Mouse (Mus musculus): ENCODE results near the gene Dand5. TPM values are rescaled to one million over a fixed set of nuclear protein-coding genes. Genes with fewer than 3 reads are reported as not detected.
A peak's percentile ranks its signal among the peaks of the same experiment; 100 is the strongest.

The Dand5 gene
- polyA plus RNA-seq, 1 experiment from 2014 or later = 5.1 TPM

- H3K4me1 ChIP-seq (replicated peaks) = peaks cover 79% of the 10 kb centered on the region
- peak overlapping the region; percentile 23 for H3K4me2 ChIP-seq
- no peak for ATAC-seq (ENCODE audit: insufficient number of reproducible peaks, insufficient read depth, low FRiP score, low TSS enrichment, low read depth)
- no peak overlapping the region for H3K27ac ChIP-seq
- H3K27me3 ChIP-seq = peaks cover 99% of the 10 kb centered on the region
- peak overlapping the region; percentile 9; the same call in 1 of the 2 replicates for H3K4me3 ChIP-seq (replicated peaks)
- no peaks in the 10 kb centered on the region for H3K9me3 ChIP-seq
- WGBS = 3% methylated on average over 13 of the region's 13 CpGs
- peaks cover 3% of the 10 kb centered on the region; the same call in 1 of the 2 replicates for H3K36me3 ChIP-seq
- H3K9ac ChIP-seq (replicated peaks) = 0 out of 2 replicates have a peak overlapping the region, but pooled peaks have one; percentile 18
Observed at GRCm38 (mm10) chr8:84780225-84780555, 42.4 kb downstream of the Dand5 start.

- 9% methylated on average over 19 of the region's 19 CpGs for WGBS
- Histone ChIP-seq H3K4me1 (replicated peaks) (peaks cover 79% of the 10 kb centered on the region), H3K27ac (no peak overlapping the region), H3K27me3 (peaks cover 98% of the 10 kb centered on the region), H3K36me3 (peaks cover 3% of the 10 kb centered on the region; the same call in 1 of the 2 replicates), H3K9ac (replicated peaks) (peak overlapping the region; percentile 18; the same call in 1 of the 2 replicates), H3K4me2 (peak overlapping the region; percentile 23), H3K9me3 (no peaks in the 10 kb centered on the region), H3K4me3 (replicated peaks) (peak overlapping the region; percentile 9; the same call in 1 of the 2 replicates)
- ATAC-seq (ENCODE audit: insufficient number of reproducible peaks, insufficient read depth, low FRiP score, low TSS enrichment, low read depth) = no peak
Observed at GRCm38 (mm10) chr8:84779519-84780224, 43.0 kb downstream of the Dand5 start.

GRCm38 (mm10) chr8:84778638-84779380, 43.8 kb downstream of the Dand5 start:
- WGBS = 9% methylated on average over 11 of the region's 11 CpGs
- Histone ChIP-seq H3K27ac (no peak overlapping the region), H3K4me3 (replicated peaks) (no peak overlapping the region), H3K36me3 (peaks cover 3% of the 10 kb centered on the region; the same call in 1 of the 2 replicates), H3K9ac (replicated peaks) (no peak overlapping the region), H3K4me1 (replicated peaks) (peaks cover 78% of the 10 kb centered on the region), H3K4me2 (no peak overlapping the region), H3K9me3 (no peaks in the 10 kb centered on the region), H3K27me3 (peaks cover 97% of the 10 kb centered on the region)
- ATAC-seq (ENCODE audit: insufficient number of reproducible peaks, insufficient read depth, low FRiP score, low TSS enrichment, low read depth) = no peak

- peaks cover 93% of the 10 kb centered on the region for H3K27me3 ChIP-seq
Observed at GRCm38 (mm10) chr8:84777899-84778637, 44.6 kb downstream of the Dand5 start.

GRCm38 (mm10) chr8:84776569-84776968, 46.1 kb downstream of the Dand5 start:
- H3K4me2 ChIP-seq = no peak overlapping the region
- H3K27me3 ChIP-seq = peaks cover 92% of the 10 kb centered on the region
- no peak for ATAC-seq (ENCODE audit: insufficient number of reproducible peaks, insufficient read depth, low FRiP score, low TSS enrichment, low read depth)
- peaks cover 79% of the 10 kb centered on the region for H3K4me1 ChIP-seq (replicated peaks)
- no peaks in the 10 kb centered on the region for H3K9me3 ChIP-seq
- WGBS = 0% methylated on average over 1 of the region's 1 CpGs
- H3K9ac ChIP-seq (replicated peaks) = no peak overlapping the region
- no peak overlapping the region for H3K4me3 ChIP-seq (replicated peaks)
- peaks cover 8% of the 10 kb centered on the region for H3K36me3 ChIP-seq
- H3K27ac ChIP-seq = no peak overlapping the region

More at GRCm38 (mm10) chr8:84777899-84778637, 44.6 kb downstream of the Dand5 start:
- Histone ChIP-seq H3K27ac (no peak overlapping the region), H3K4me2 (no peak overlapping the region), H3K4me3 (replicated peaks) (no peak overlapping the region), H3K9me3 (no peaks in the 10 kb centered on the region), H3K4me1 (replicated peaks) (peaks cover 78% of the 10 kb centered on the region), H3K9ac (replicated peaks) (no peak overlapping the region), H3K36me3 (peaks cover 3% of the 10 kb centered on the region; the same call in 1 of the 2 replicates)
- 23% methylated on average over 10 of the region's 10 CpGs for WGBS
- no peak for ATAC-seq (ENCODE audit: insufficient number of reproducible peaks, insufficient read depth, low FRiP score, low TSS enrichment, low read depth)

GRCm38 (mm10) chr8:84775621-84776113, 47.0 kb downstream of the Dand5 start:
- Histone ChIP-seq H3K9me3 (no peaks in the 10 kb centered on the region), H3K4me3 (replicated peaks) (peak overlapping the region; percentile 6; the same call in 1 of the 2 replicates), H3K4me2 (peak overlapping the region; percentile 65), H3K27ac (0 out of 2 replicates have a peak overlapping the region, but pooled peaks have one; percentile 64), H3K36me3 (peaks cover 10% of the 10 kb centered on the region; the same call in 1 of the 2 replicates), H3K27me3 (peaks cover 93% of the 10 kb centered on the region), H3K4me1 (replicated peaks) (peaks cover 79% of the 10 kb centered on the region), H3K9ac (replicated peaks) (peak overlapping the region; percentile 4)
- ATAC-seq (ENCODE audit: insufficient number of reproducible peaks, insufficient read depth, low FRiP score, low TSS enrichment, low read depth) = no peak
- WGBS = 6% methylated on average over 7 of the region's 7 CpGs

GRCm38 (mm10) chr8:84775105-84775591, 47.5 kb downstream of the Dand5 start:
- peak overlapping the region; percentile 6; the same call in 1 of the 2 replicates for H3K4me3 ChIP-seq (replicated peaks)
- peak overlapping the region; percentile 4 for H3K9ac ChIP-seq (replicated peaks)
- H3K4me1 ChIP-seq (replicated peaks) = peaks cover 79% of the 10 kb centered on the region
- H3K9me3 ChIP-seq = no peaks in the 10 kb centered on the region
- 0 out of 2 replicates have a peak overlapping the region, but pooled peaks have one; percentile 64 for H3K27ac ChIP-seq
- 5% methylated on average over 13 of the region's 13 CpGs for WGBS
- H3K4me2 ChIP-seq = peak overlapping the region; percentile 65
- peaks cover 93% of the 10 kb centered on the region for H3K27me3 ChIP-seq
- no peak for ATAC-seq (ENCODE audit: insufficient number of reproducible peaks, insufficient read depth, low FRiP score, low TSS enrichment, low read depth)
- peaks cover 11% of the 10 kb centered on the region for H3K36me3 ChIP-seq

- H3K4me3 ChIP-seq (replicated peaks) = peak overlapping the region; percentile 34
- no peaks in the 10 kb centered on the region for H3K9me3 ChIP-seq
- H3K4me2 ChIP-seq = peak overlapping the region; percentile 65
- 2% methylated on average over 10 of the region's 10 CpGs for WGBS
- peaks cover 93% of the 10 kb centered on the region for H3K27me3 ChIP-seq
- H3K4me1 ChIP-seq (replicated peaks) = peaks cover 77% of the 10 kb centered on the region
- peaks cover 17% of the 10 kb centered on the region for H3K36me3 ChIP-seq
- peak overlapping the region; percentile 64 for H3K27ac ChIP-seq
- H3K9ac ChIP-seq (replicated peaks) = peak overlapping the region; percentile 4
- 0 out of 2 replicates have a peak, but pooled peaks have one; percentile 7 for ATAC-seq (ENCODE audit: insufficient number of reproducible peaks, insufficient read depth, low FRiP score, low TSS enrichment, low read depth)
Observed at GRCm38 (mm10) chr8:84774473-84774911, 48.1 kb downstream of the Dand5 start.

- Histone ChIP-seq H3K4me1 (replicated peaks) (peaks cover 71% of the 10 kb centered on the region), H3K27me3 (peaks cover 93% of the 10 kb centered on the region)
Observed at GRCm38 (mm10) chr8:84773833-84774232, 48.8 kb downstream of the Dand5 start.

GRCm38 (mm10) chr8:84773304-84773703, 49.3 kb downstream of the Dand5 start:
- Histone ChIP-seq H3K4me3 (replicated peaks) (peak overlapping the region; percentile 34), H3K9ac (replicated peaks) (peak overlapping the region; percentile 53), H3K4me2 (peak overlapping the region; percentile 65), H3K4me1 (replicated peaks) (peaks cover 66% of the 10 kb centered on the region), H3K27me3 (peaks cover 93% of the 10 kb centered on the region), H3K27ac (peak overlapping the region; percentile 69), H3K9me3 (no peaks in the 10 kb centered on the region), H3K36me3 (peaks cover 29% of the 10 kb centered on the region)
- no peak; the same call in 1 of the 2 replicates for ATAC-seq (ENCODE audit: insufficient number of reproducible peaks, insufficient read depth, low FRiP score, low TSS enrichment, low read depth)
- WGBS = 1% methylated on average over 9 of the region's 9 CpGs

More at GRCm38 (mm10) chr8:84773833-84774232, 48.8 kb downstream of the Dand5 start:
- Histone ChIP-seq H3K36me3 (peaks cover 24% of the 10 kb centered on the region), H3K4me2 (peak overlapping the region; percentile 65), H3K9me3 (no peaks in the 10 kb centered on the region), H3K27ac (peak overlapping the region; percentile 69), H3K9ac (replicated peaks) (peak overlapping the region; percentile 53), H3K4me3 (replicated peaks) (peak overlapping the region; percentile 34)
- WGBS = 1% methylated on average over 19 of the region's 19 CpGs
- ATAC-seq (ENCODE audit: insufficient number of reproducible peaks, insufficient read depth, low FRiP score, low TSS enrichment, low read depth) = 0 out of 2 replicates have a peak, but pooled peaks have one; percentile 42
